Mouse (Mus musculus) liver, embryonic 16.5 days (tissue): ENCODE results near the gene Rabggta. TPM values are rescaled to one million over a fixed set of nuclear protein-coding genes. Genes with fewer than 3 reads are reported as not detected.
"Not testable (repeated sequence)": the region's sequence is repeated elsewhere in the genome, so short reads cannot be mapped to it uniquely, and the experiment has no call there.

ENCODE experiments used
- ATAC-seq: fragments of 200-750 bp; cut with Nextera tagmentation; 2 replicates; pipeline ENCODE4 v1.8.0; 2017; ENCODE audit warnings: low read depth, mild to moderate bottlenecking, moderate number of reproducible peaks, moderate library complexity
- H3K27ac ChIP-seq: fragments of 300-500 bp; sonication (generic); 2 replicates; pipeline ENCODE4 v1.5.1; 2014; ENCODE audit warnings: mild to moderate bottlenecking, low read length
- H3K27me3 ChIP-seq: fragments of 300-500 bp; sonication (generic); 2 replicates; pipeline ENCODE4 v1.6.1; 2014; ENCODE audit warnings: low read depth, low read length, mixed read lengths; ENCODE audit not compliant: control insufficient read depth, insufficient read depth
- H3K36me3 ChIP-seq: fragments of 300-500 bp; sonication (generic); 2 replicates; pipeline ENCODE4 v1.6.1; 2014; ENCODE audit warnings: mild to moderate bottlenecking; ENCODE audit not compliant: control insufficient read depth, insufficient read depth
- H3K4me1 ChIP-seq: fragments of 300-500 bp; sonication (generic); 2 replicates; pipeline ENCODE4 v1.6.1; 2014; ENCODE audit warnings: low read depth, low read length, mixed read lengths; ENCODE audit not compliant: control insufficient read depth
- H3K4me2 ChIP-seq: fragments of 300-500 bp; sonication (generic); 2 replicates; pipeline ENCODE4 v1.6.1; 2014; ENCODE audit warnings: low read depth, low read length, mixed read lengths
- H3K4me3 ChIP-seq: fragments of 300-500 bp; sonication (generic); 2 replicates; pipeline ENCODE4 v1.5.1; 2014; ENCODE audit warnings: low read depth, mild to moderate bottlenecking, low read length
- H3K9ac ChIP-seq: fragments of 300-500 bp; sonication (generic); 2 replicates; pipeline ENCODE4 v1.6.1; 2014; ENCODE audit warnings: low read depth, low read length
- H3K9me3 ChIP-seq: fragments of 300-500 bp; sonication (generic); replicated peaks from 2 replicates; pipeline ENCODE4 v1.6.1; 2016; ENCODE audit warnings: low read length; ENCODE audit not compliant: control insufficient read depth
- WGBS: fragments of 180-500 bp; shearing (Covaris S2); extraction: QIAGEN DNeasy Blood & Tissue Kit; methylation state at CpG from one replicate; pipeline ENCODE4 v1.1.7; 2014; ENCODE audit not compliant: insufficient replicate concordance; 5-methylcytosine and 5-hydroxymethylcytosine counted together
- polyA plus RNA-seq: library from polyadenylated mRNA; unstranded; fragments of >200 nt; fragmentation: Nextera tagmentation; extraction: Ambion mirVana; gene quantifications from 2 replicates; pipeline ENCODE4 v1.2.1, GENCODE M21; 2015

Gene Rabggta
- polyA plus RNA-seq, 1 experiment from 2014 or later, result 11.3 TPM

DNA sequence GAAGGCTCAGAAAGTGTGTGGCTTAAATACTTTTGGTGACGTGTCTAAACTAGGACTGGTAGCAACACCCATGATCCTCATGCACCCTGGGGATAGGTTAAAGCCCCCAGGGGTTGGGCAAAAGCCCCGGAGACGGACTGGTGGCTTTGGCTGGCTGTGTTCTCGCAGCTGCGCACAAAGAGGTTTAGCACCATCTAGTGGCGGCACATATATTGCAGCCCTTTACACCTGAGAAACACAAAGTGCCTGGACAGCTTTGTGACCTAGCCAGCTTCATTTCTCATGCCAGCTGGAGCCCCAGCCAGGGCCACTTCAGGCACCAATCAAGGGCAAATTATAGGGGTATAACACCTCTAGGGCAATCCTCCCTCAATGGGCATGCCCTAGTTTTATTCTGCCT, 38.1 kb upstream of the Rabggta start:
- ATAC-seq, H3K9me3 ChIP-seq, H3K36me3 ChIP-seq, H3K27ac ChIP-seq, H3K4me3 ChIP-seq, H3K9ac ChIP-seq: not testable (repeated sequence)
- under 1% methylated on average over 6 of the region's 6 CpGs for WGBS
- Histone ChIP-seq H3K27me3 (peaks cover 30% of the 10 kb centered on the region), H3K4me1 (peaks cover 18% of the 10 kb centered on the region), H3K4me2 (peak overlapping the region; percentile 25; the same call in 1 of the 2 replicates)

DNA sequence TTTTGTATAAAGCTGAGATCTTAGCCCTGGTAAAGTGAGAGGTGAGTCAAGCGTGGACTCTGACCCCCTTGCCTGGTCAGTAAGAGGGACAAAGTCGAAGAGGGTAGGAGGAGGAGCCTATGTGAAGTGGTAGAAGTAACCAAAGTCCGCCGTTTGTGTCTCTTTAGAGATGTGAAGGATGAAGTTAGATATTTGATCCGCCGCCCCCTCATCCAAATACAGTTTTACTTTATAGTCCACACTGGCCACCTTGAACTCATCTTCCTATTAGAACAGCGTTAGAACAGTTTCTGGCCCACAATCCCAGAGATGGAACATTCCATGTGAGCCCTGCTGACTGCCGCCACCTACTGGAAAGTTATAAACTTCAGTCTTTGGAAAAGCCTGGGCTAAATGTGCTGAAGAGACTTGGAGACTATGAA, 36.3 kb upstream of the Rabggta start, which contains the start of gene Cideb:
TSS of gene Cideb (minus strand) at position 96 of the 422 bp plus-strand sequence.
- 15% methylated on average over 8 of the region's 8 CpGs for WGBS
- peak within 1 kb of the TSS; percentile 33 for H3K4me2 ChIP-seq
- no peaks in the 10 kb centered on the region for H3K9me3 ChIP-seq
- H3K9ac ChIP-seq, result peak within 1 kb of the TSS; percentile 33; the same call in 1 of the 2 replicates
- peak; percentile 70 for ATAC-seq
- peak within 1 kb of the TSS; percentile 48 for H3K4me3 ChIP-seq
- H3K36me3 ChIP-seq, result peaks cover 19% of the 10 kb centered on the region
- peaks cover 18% of the 10 kb centered on the region for H3K4me1 ChIP-seq
- H3K27ac ChIP-seq, result peak within 1 kb of the TSS; percentile 84
- peaks cover 24% of the 10 kb centered on the region for H3K27me3 ChIP-seq

- Histone ChIP-seq H3K36me3 (peaks cover 27% of the 10 kb centered on the region), H3K4me3 (peak overlapping the region; percentile 48), H3K4me2 (peak overlapping the region; percentile 33), H3K27me3 (peaks cover 18% of the 10 kb centered on the region), H3K4me1 (peaks cover 14% of the 10 kb centered on the region), H3K9ac (peak overlapping the region; percentile 33; the same call in 1 of the 2 replicates), H3K27ac (peak overlapping the region; percentile 84), H3K9me3 (no peaks in the 10 kb centered on the region)
- 18% methylated on average over 6 of the region's 6 CpGs for WGBS
- no peak for ATAC-seq
Observed at GRCm38 (mm10) chr14:55757566-55757965, 35.5 kb upstream of the Rabggta start.

DNA sequence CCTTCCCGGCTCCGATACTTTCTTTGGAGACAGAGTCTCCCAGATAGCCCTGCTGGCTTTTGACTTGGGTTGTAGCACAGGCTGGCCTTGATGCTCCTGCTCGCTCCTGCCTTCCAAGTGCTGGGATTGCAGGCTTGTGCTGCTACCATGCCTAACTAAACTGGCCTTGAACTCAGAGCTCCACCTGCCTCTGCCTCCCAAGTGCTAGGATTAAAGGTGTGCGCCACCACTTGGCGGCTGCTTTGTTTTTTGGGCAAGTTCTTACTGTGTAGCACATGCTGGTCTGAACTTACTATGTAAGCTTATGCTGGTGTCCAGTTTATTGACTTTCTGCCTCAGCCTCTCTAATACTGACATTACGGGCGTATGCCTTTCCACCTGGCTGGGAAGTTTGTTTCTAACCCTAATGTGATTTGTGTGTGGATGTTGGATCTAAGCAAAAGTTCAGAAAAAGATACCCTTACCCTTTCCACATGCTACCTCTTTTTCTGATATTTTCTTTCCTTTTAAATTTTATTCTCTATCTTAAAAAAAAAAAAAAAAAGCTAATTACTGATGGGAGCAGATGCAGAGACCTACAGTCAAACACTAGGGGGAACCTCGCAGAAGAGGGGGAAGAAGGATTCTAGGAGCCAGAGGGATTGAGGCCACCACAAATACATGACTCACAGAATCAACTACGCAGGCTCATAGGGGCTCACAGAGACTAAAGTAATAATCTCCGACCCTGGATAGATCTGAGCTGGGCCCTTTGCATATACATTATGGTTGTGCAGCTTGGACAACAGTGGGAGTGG, 25.2 kb upstream of the Rabggta start:
- Histone ChIP-seq H3K9ac (peak overlapping the region; percentile 13; the same call in 1 of the 2 replicates), H3K4me1 (peaks cover 31% of the 10 kb centered on the region), H3K36me3 (peaks cover 13% of the 10 kb centered on the region), H3K27ac (no peak overlapping the region), H3K27me3 (no peaks in the 10 kb centered on the region), H3K4me3 (peak overlapping the region; percentile 87), H3K9me3 (no peaks in the 10 kb centered on the region), H3K4me2 (peak overlapping the region; percentile 87)
- ATAC-seq, result no peak
- 67% methylated on average over 10 of the region's 10 CpGs for WGBS

DNA sequence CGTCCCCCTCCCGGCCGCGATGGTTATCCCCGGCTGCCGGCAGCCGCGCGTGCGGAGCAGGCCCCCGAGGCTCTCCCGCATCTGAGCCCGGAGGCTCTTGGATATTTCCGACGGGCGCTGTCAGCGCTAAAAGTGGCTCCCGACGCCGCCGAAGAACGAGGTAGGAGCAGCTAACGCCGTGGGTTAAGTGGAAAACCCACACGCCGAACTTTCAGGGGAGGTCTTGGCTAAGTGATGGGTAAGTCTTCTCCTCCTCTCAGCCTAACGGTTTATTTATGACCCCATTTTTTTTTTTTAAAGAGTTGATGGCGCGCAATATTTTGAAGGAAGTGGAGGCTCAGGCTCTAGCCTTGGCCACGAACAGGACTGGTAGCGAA, 23.8 kb upstream of the Rabggta start:
- H3K36me3 ChIP-seq, result peaks cover 8% of the 10 kb centered on the region
- no peak for ATAC-seq
- H3K4me2 ChIP-seq, result peak overlapping the region; percentile 87
- no peaks in the 10 kb centered on the region for H3K27me3 ChIP-seq
- H3K9me3 ChIP-seq, result no peaks in the 10 kb centered on the region
- H3K4me3 ChIP-seq, result peak overlapping the region; percentile 87
- WGBS, result under 1% methylated on average over 31 of the region's 31 CpGs
- peak overlapping the region; percentile 83 for H3K9ac ChIP-seq
- H3K27ac ChIP-seq, result peak overlapping the region; percentile 57; the same call in 1 of the 2 replicates
- peaks cover 31% of the 10 kb centered on the region for H3K4me1 ChIP-seq

GRCm38 (mm10) chr14:55745180-55745860, 23.3 kb upstream of the Rabggta start, which contains the start of the genes Dhrs1 and Nop9:
Gene Dhrs1 (minus strand): TSS chr14:55745690.
Gene Nop9 (plus strand): TSS chr14:55745693.
- H3K36me3 ChIP-seq, result peaks cover 8% of the 10 kb centered on the region
- H3K9ac ChIP-seq, result peak within 1 kb of the TSS; percentile 83
- H3K27me3 ChIP-seq, result no peaks in the 10 kb centered on the region
- no peaks in the 10 kb centered on the region for H3K9me3 ChIP-seq
- peak within 1 kb of the TSS; percentile 57 for H3K27ac ChIP-seq
- H3K4me1 ChIP-seq, result peaks cover 31% of the 10 kb centered on the region
- H3K4me2 ChIP-seq, result peak within 1 kb of the TSS; percentile 87
- WGBS, result 1% methylated on average over 48 of the region's 48 CpGs
- peak; percentile 94 for ATAC-seq
- H3K4me3 ChIP-seq, result peak within 1 kb of the TSS; percentile 87

GRCm38 (mm10) chr14:55743711-55744110, 21.6 kb upstream of the Rabggta start:
- Histone ChIP-seq H3K4me1 (peaks cover 31% of the 10 kb centered on the region), H3K9ac (no peak overlapping the region), H3K27ac (no peak overlapping the region), H3K4me2 (no peak overlapping the region), H3K36me3 (0 out of 2 replicates have a peak, but pooled peaks cover 3% of the 10 kb centered on the region), H3K9me3 (no peaks in the 10 kb centered on the region), H3K27me3 (no peaks in the 10 kb centered on the region), H3K4me3 (no peak overlapping the region)
- 20% methylated on average over 10 of the region's 10 CpGs for WGBS
- ATAC-seq, result peak; percentile 36

DNA sequence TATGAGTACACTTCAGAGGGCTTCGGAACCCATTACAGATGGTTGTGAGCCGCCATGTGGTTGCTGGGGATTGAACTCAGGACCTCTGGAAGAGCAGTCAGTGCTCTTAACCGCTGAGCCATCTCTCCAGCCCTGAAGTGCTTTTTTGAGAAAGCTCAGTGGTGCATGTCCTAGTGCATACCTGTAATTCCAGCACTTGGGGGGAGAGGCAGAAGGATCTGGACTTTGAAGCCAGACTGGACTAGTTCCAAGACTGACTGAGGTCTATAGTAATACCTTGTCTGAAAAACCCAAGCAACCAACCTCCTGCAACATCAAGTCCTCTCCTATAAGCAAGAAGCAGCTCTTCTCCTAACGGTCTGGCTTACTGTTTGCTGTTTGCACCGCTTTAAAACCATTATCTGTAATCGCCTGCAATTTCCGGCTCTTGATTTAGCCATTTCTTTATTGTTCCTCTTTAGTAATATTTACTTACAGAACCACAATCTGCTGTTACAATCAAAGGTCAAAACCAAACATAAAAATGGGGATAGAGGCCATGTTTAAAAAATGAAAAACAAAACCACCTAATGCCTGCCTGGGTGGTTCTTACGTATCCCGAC, 15.1 kb upstream of the Rabggta start:
- H3K36me3 ChIP-seq, result 0 out of 2 replicates have a peak, but pooled peaks cover 3% of the 10 kb centered on the region
- 68% methylated on average over 9 of the region's 9 CpGs for WGBS
- no peaks in the 10 kb centered on the region; the same call in 1 of the 2 replicates for H3K27me3 ChIP-seq
- H3K9me3 ChIP-seq, result no peaks in the 10 kb centered on the region
- H3K27ac ChIP-seq, result no peak overlapping the region
- no peak overlapping the region for H3K9ac ChIP-seq
- no peak overlapping the region for H3K4me2 ChIP-seq
- H3K4me3 ChIP-seq, result no peak overlapping the region
- no peaks in the 10 kb centered on the region for H3K4me1 ChIP-seq
- no peak for ATAC-seq
